Mouse (Mus musculus): ENCODE data around the gene Slco1c1.

DNA sequence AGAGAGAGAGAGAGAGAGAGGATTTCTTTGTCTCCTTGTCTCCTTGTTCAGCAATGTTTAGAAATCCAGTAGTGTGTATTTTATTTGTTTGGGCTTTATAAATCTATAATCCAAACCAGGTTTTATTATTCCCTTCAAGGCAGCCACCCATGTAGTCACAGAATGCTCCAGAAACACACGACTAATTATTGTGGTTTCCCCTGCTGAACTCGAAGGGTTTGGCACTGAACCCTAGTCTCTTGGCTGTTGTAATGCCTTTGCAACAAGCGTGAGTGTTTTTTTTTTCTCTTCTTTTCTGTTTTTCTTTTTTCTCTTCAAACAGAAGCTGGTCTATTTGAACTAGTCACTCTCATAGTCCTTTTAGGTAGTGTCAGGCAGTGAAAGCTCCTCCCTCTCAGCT lies 49.5 kb upstream of the Slco1c1 start:
- TF ChIP-seq CTCF (IDR thresholded peaks at IDR 0.05; ENCODE audit: insufficient read depth, low read length) (no peak), POLR2A (IDR thresholded peaks at IDR 0.05; ENCODE audit: borderline replicate concordance, extremely low read depth, low read depth, low read length) (no peak)
